Mouse (Mus musculus) cerebellum, adult 2 months (tissue): Measurements from ENCODE around the gene Armc6.

ENCODE experiments used
- CTCF ChIP-seq: fragments of 200-500 bp; IDR thresholded peaks from 2 replicates; pipeline ENCODE4 v1.5.1; 2011; ENCODE audit warnings: low read depth, mild to moderate bottlenecking, control low read depth, low read length, moderate library complexity, borderline replicate concordance; ENCODE audit not compliant: insufficient read depth
- POLR2A ChIP-seq: fragments of 200-500 bp; IDR thresholded peaks from 2 replicates; pipeline ENCODE4 v1.6.1; 2011; ENCODE audit warnings: low read length, control low read depth, borderline replicate concordance; ENCODE audit not compliant: insufficient read depth

GRCm38 (mm10) chr8:70274350-70274749, 40.1 kb upstream of the Armc6 start:
- TF ChIP-seq CTCF (no peak), POLR2A (no peak)
